Mouse (Mus musculus) midbrain, embryonic 14.5 days (tissue): ENCODE measurements around the gene Gm10190. TPM values are rescaled to one million over a fixed set of nuclear protein-coding genes. Genes with fewer than 3 reads are reported as not detected.
"Not testable (repeated sequence)": the region's sequence is repeated elsewhere in the genome, so short reads cannot be mapped to it uniquely, and the experiment has no call there.

Experiments used
- ATAC-seq: fragments of 200-750 bp; cut with Nextera tagmentation; 2 replicates; pipeline ENCODE4 v1.8.0; 2017; ENCODE audit warnings: moderate number of reproducible peaks, moderate library complexity; ENCODE audit not compliant: low FRiP score, low TSS enrichment
- DNase-seq: peaks from one replicate; pipeline ENCODE4 v3.0.0-alpha.2; 2015
- H3K27ac ChIP-seq: fragments of 300-500 bp; sonication (generic); replicated peaks from 2 replicates; pipeline ENCODE4 v1.5.1; 2014; ENCODE audit warnings: mild to moderate bottlenecking, low read depth, low read length, moderate library complexity
- H3K27me3 ChIP-seq: fragments of 300-500 bp; sonication (generic); 2 replicates; pipeline ENCODE4 v1.6.1; 2014; ENCODE audit warnings: low read length, control low read depth, mixed read lengths; ENCODE audit not compliant: control insufficient read depth, insufficient read depth
- H3K36me3 ChIP-seq: fragments of 300-500 bp; sonication (generic); 2 replicates; pipeline ENCODE4 v1.6.1; 2014; ENCODE audit warnings: low read length, control low read depth; ENCODE audit not compliant: control insufficient read depth, insufficient read depth
- H3K4me1 ChIP-seq: fragments of 300-500 bp; sonication (generic); 2 replicates; pipeline ENCODE4 v1.6.1; 2014; ENCODE audit warnings: mild to moderate bottlenecking, antibody characterized with exemption, low read length, control low read depth; ENCODE audit not compliant: control insufficient read depth, insufficient read depth
- H3K4me2 ChIP-seq: fragments of 300-500 bp; sonication (generic); 2 replicates; pipeline ENCODE4 v1.6.1; 2014; ENCODE audit warnings: mild to moderate bottlenecking, low read length, moderate library complexity
- H3K4me3 ChIP-seq: fragments of 300-500 bp; sonication (generic); replicated peaks from 2 replicates; pipeline ENCODE4 v1.5.1; 2014; ENCODE audit warnings: low read depth, low read length
- H3K9ac ChIP-seq: fragments of 300-500 bp; sonication (generic); replicated peaks from 2 replicates; pipeline ENCODE4 v1.6.1; 2014; ENCODE audit warnings: mild to moderate bottlenecking, low read length, moderate library complexity
- H3K9me3 ChIP-seq: fragments of 300-500 bp; sonication (generic); 2 replicates; pipeline ENCODE4 v1.6.1; 2016; ENCODE audit warnings: low read length, control low read depth, mixed read lengths; ENCODE audit not compliant: control insufficient read depth
- WGBS: fragments of 180-500 bp; shearing (Covaris S2); extraction: QIAGEN DNeasy Blood & Tissue Kit; methylation state at CpG from one replicate; pipeline ENCODE4 v1.1.7; 2014; 5-methylcytosine and 5-hydroxymethylcytosine counted together
- polyA plus RNA-seq: library from polyadenylated mRNA; unstranded; fragments of >200 nt; fragmentation: Nextera tagmentation; extraction: Ambion mirVana; gene quantifications from 2 replicates; pipeline ENCODE4 v1.2.1, GENCODE M21; 2014

Gene Gm10190
- polyA plus RNA-seq, 1 experiment from 2014 or later: 2.7 TPM

- H3K4me3 ChIP-seq, H3K9me3 ChIP-seq, H3K27ac ChIP-seq, H3K27me3 ChIP-seq, H3K36me3 ChIP-seq, DNase-seq, H3K9ac ChIP-seq, ATAC-seq, H3K4me1 ChIP-seq, H3K4me2 ChIP-seq: not testable (repeated sequence)
Observed at GRCm38 (mm10) chr17:80378386-80378785, 5.0 kb upstream of the Gm10190 start.

GRCm38 (mm10) chr17:80373726-80374096, 370 bp upstream of the Gm10190 start:
- WGBS: 20% methylated on average over 29 of the region's 29 CpGs
- peak overlapping the region; percentile 79 for H3K4me2 ChIP-seq
- DNase-seq: no peak
- H3K4me3 ChIP-seq: peak overlapping the region; percentile 47
- ATAC-seq: peak; percentile 78
- H3K9ac ChIP-seq: peak overlapping the region; percentile 67
- H3K27ac ChIP-seq: peak overlapping the region; percentile 83
- 0 out of 2 replicates have a peak, but pooled peaks cover 4% of the 10 kb centered on the region for H3K4me1 ChIP-seq
- H3K9me3 ChIP-seq: no peaks in the 10 kb centered on the region
- no peaks in the 10 kb centered on the region for H3K27me3 ChIP-seq
- no peaks in the 10 kb centered on the region for H3K36me3 ChIP-seq

- 80% methylated on average over 9 of the region's 9 CpGs for WGBS
- no peak overlapping the region for H3K4me2 ChIP-seq
- no peaks in the 10 kb centered on the region for H3K27me3 ChIP-seq
- ATAC-seq (no peak), DNase-seq (no peak)
- H3K36me3 ChIP-seq: no peaks in the 10 kb centered on the region
- H3K4me1 ChIP-seq: 0 out of 2 replicates have a peak, but pooled peaks cover under 1% of the 10 kb centered on the region
- no peaks in the 10 kb centered on the region for H3K9me3 ChIP-seq
- H3K9ac ChIP-seq: no peak overlapping the region
- H3K27ac ChIP-seq: no peak overlapping the region
- H3K4me3 ChIP-seq: no peak overlapping the region
Observed at GRCm38 (mm10) chr17:80368606-80369005, 4.7 kb downstream of the Gm10190 start.

DNA sequence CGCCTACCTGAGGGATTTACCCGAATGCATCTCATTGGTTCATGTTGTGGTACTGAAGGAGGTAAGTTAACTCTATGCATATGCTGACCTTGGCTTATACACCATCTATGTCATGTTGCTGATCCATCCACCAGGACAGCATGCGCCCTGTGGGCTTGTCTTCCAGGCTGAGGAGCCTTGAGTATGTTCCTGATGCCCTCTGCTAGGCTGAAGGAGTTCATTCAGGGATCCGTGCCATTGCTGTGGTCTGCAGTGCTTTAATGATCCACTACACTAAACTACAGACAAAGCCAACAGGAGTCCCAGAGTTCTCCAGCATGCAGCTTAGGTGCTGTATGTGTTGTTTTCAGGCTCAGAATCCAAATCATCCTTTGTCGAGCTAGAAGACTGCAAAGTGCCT, 6.1 kb downstream of the Gm10190 start:
- Histone ChIP-seq H3K4me1 (no peaks in the 10 kb centered on the region), H3K4me3 (no peak overlapping the region), H3K4me2 (no peak overlapping the region), H3K27ac (no peak overlapping the region), H3K9me3 (no peaks in the 10 kb centered on the region), H3K9ac (no peak overlapping the region), H3K36me3 (no peaks in the 10 kb centered on the region), H3K27me3 (no peaks in the 10 kb centered on the region)
- ATAC-seq: no peak
- no peak for DNase-seq
- 94% methylated on average over 5 of the region's 5 CpGs for WGBS

- WGBS: 92% methylated on average over 8 of the region's 8 CpGs
- no peak overlapping the region for H3K4me2 ChIP-seq
- no peaks in the 10 kb centered on the region for H3K9me3 ChIP-seq
- no peak overlapping the region for H3K9ac ChIP-seq
- ATAC-seq (no peak), DNase-seq (no peak)
- H3K36me3 ChIP-seq: no peaks in the 10 kb centered on the region
- no peaks in the 10 kb centered on the region for H3K27me3 ChIP-seq
- H3K4me3 ChIP-seq: no peak overlapping the region
- no peak overlapping the region for H3K27ac ChIP-seq
- no peaks in the 10 kb centered on the region for H3K4me1 ChIP-seq
Observed at GRCm38 (mm10) chr17:80360245-80360644, 13.1 kb downstream of the Gm10190 start.

GRCm38 (mm10) chr17:80347234-80347633, 26.1 kb downstream of the Gm10190 start:
- no peak overlapping the region for H3K9ac ChIP-seq
- H3K4me3 ChIP-seq: no peak overlapping the region
- H3K36me3 ChIP-seq: no peaks in the 10 kb centered on the region
- DNase-seq: no peak
- no peak for ATAC-seq
- no peaks in the 10 kb centered on the region for H3K27me3 ChIP-seq
- WGBS: 40% methylated on average over 6 of the region's 6 CpGs
- H3K4me1 ChIP-seq: no peaks in the 10 kb centered on the region
- no peak overlapping the region for H3K27ac ChIP-seq
- H3K9me3 ChIP-seq: no peaks in the 10 kb centered on the region
- no peak overlapping the region for H3K4me2 ChIP-seq

DNA sequence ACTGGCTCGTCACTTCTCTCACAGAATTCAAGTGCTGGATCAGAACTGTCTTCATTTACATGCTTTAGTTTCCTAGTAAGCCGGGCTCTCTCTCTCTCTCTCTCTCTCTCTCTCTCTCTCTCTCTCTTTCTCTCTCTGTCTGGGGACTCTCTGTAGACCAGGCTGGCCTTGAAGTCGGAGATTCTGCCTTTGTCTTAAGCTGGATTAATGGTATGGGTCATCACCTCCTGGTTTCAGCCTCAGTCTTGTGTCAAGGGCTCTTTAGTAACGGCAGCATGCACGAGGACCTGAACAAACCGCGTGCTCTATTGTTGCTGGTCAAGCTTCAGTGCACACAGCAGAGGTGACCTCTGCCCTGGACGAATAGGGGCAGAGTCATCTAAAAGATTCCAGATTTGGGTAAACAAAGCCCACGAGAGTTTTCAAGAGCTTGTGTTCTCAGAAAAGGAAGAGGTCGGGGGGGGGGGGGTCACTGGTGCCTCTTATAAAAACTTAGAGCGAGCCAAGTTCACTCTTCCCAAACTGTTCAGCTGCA, 26.7 kb downstream of the Gm10190 start:
- Histone ChIP-seq H3K27me3 (no peaks in the 10 kb centered on the region), H3K9ac (no peak overlapping the region), H3K4me2 (no peak overlapping the region), H3K4me1 (no peaks in the 10 kb centered on the region), H3K36me3 (no peaks in the 10 kb centered on the region), H3K9me3 (no peaks in the 10 kb centered on the region), H3K27ac (no peak overlapping the region), H3K4me3 (no peak overlapping the region)
- 16% methylated on average over 11 of the region's 11 CpGs for WGBS
- no peak for DNase-seq
- ATAC-seq: no peak

DNA sequence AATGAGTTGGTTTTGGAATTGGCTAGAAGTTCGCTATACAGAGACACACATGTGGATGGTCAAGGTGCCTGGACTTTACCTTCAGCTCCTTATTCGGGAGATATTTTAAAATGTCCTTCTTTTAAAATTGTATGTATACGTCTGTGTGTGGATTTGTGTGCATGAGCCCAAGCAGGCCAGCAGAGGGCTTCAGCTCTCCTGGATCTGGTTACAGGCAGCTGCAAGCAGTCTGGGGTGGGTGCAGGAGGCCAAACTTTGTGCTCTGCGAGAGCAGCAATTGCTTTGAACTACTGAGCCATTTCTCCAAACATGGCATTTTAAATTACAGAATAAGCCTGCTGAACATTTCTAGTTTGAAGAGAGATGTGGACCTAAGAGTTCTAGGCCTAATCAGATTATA, 28.1 kb downstream of the Gm10190 start:
- whole genome bisulfite sequencing: 88% methylated on average over 4 of the region's 4 CpGs

GRCm38 (mm10) chr17:80332386-80332785, 41.0 kb downstream of the Gm10190 start:
- no peaks in the 10 kb centered on the region for H3K9me3 ChIP-seq
- H3K4me1 ChIP-seq: no peaks in the 10 kb centered on the region
- H3K27ac ChIP-seq: no peak overlapping the region
- H3K4me3 ChIP-seq: no peak overlapping the region
- no peak for ATAC-seq
- no peaks in the 10 kb centered on the region for H3K36me3 ChIP-seq
- WGBS: 88% methylated on average over 2 of the region's 2 CpGs
- no peak overlapping the region for H3K9ac ChIP-seq
- no peak overlapping the region for H3K4me2 ChIP-seq
- H3K27me3 ChIP-seq: no peaks in the 10 kb centered on the region
- DNase-seq: peak; percentile 45

More for the DNA sequence above, 28.1 kb downstream of the Gm10190 start:
- Histone ChIP-seq H3K27me3 (no peaks in the 10 kb centered on the region), H3K36me3 (no peaks in the 10 kb centered on the region), H3K4me1 (no peaks in the 10 kb centered on the region), H3K4me3 (no peak overlapping the region), H3K27ac (no peak overlapping the region), H3K9me3 (no peaks in the 10 kb centered on the region), H3K9ac (no peak overlapping the region), H3K4me2 (no peak overlapping the region)
- ATAC-seq: no peak
- peak; percentile 24 for DNase-seq
